Mouse (Mus musculus) brain, embryonic 14.5 days (tissue): ENCODE measurements around the gene Rgs7.

ENCODE experiments used
- CTCF ChIP-seq: fragments of 200-500 bp; IDR thresholded peaks from 2 replicates; pipeline ENCODE4 v1.5.1; 2012; ENCODE audit warnings: inconsistent platforms, mild to moderate bottlenecking, moderate library complexity, borderline replicate concordance; ENCODE audit not compliant: insufficient read depth, insufficient read length; ENCODE audit errors: extremely low read depth
- POLR2A ChIP-seq: fragments of 200-500 bp; IDR thresholded peaks from 2 replicates; pipeline ENCODE4 v1.6.1; 2012; ENCODE audit warnings: mild to moderate bottlenecking, inconsistent platforms, borderline replicate concordance; ENCODE audit not compliant: poor library complexity, insufficient read depth, insufficient read length, severe bottlenecking; ENCODE audit errors: extremely low read depth

DNA sequence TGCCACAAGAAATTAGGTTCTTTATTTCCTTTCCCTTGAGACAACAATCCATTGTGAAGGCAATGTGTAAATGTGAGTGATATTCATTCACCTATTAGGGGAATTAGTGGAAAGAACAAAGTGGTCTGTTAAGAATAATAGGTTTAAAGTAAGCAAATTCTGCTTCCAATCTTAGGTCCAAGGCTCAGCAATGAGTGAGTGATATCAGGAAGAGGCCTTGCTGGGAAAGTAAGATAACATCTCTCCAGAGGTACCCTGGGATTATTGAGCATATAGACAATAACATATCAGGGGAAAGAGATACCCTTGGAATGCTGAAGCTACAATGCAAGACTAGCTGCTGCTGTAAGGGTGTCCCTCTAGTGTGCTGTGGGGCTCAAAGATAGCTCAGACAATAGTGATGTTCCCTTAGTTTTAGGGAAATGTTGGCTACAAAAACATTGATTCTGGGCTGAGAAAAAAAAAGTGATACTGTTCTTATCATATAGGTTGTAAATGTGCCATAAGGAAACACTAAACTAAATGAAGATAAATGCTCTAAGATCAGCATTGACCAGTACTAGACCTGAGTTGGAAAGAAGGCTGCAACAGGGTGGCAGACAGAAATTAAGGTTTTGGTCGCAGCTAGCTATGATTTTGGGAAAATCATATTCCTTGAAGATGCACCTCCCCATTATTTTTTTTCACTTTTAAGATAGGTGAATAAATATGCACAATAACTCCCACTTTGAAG is 418.6 kb downstream of the Rgs7 start:
- TF ChIP-seq CTCF (no peak), POLR2A (no peak)
